Mouse (Mus musculus) gastrocnemius, postnatal 14 days (tissue): Measurements from ENCODE around the gene Gale. TPM values are rescaled to one million over a fixed set of nuclear protein-coding genes. Genes with fewer than 3 reads are reported as not detected.

Experiments
- DNase-seq: peaks from one replicate; pipeline ENCODE4 v3.0.0; 2021; ENCODE audit warnings: mixed read lengths
- intact Hi-C: fragments of 180-260 bp; cut with DNase I; formaldehyde crosslinking; loops from one replicate; pipeline ENCODE4 v1.15.1; 2025; ENCODE audit warnings: low total_unique reads
- long read RNA-seq, 2 experiments: library from polyadenylated mRNA; stranded (forward); transcript quantifications; one replicate each; pipeline ENCODE4 v2.0.0; 2021
- total RNA-seq, 2 experiments: library from RNA; stranded (reverse); gene quantifications; 2 replicates each; pipeline ENCODE4 v1.2.3; 2021

Gene Gale
- total RNA-seq, result 1 to 10 TPM; 1.2 to 2.1 TPM
- long read RNA-seq, experiment 1, partial matches to known transcripts, result 0 of 2 reads
- long read RNA-seq, experiment 1, other reads (novel, unspliced or antisense), result 1 of 2 reads
- long read RNA-seq, experiment 2, partial matches to known transcripts, result 1 of 2 reads
- long read RNA-seq, experiment 2, other reads (novel, unspliced or antisense), result 0 of 2 reads

- DNase-seq, result peak; percentile 97
- intact Hi-C loops, result no loop called here
These were observed at the start of gene Gale for GRCm38 (mm10) chr4:135963457-135964193. Gene Gale (plus strand): TSS chr4:135963727.

GRCm38 (mm10) chr4:135918635-135919279 is 44.8 kb upstream of the Gale start:
- no peak for DNase-seq
- intact Hi-C loops, result no loop called here

- intact Hi-C loops, result no loop called here
- no peak for DNase-seq
These were observed 44.3 kb upstream of the Gale start for GRCm38 (mm10) chr4:135919280-135919639.

DNA sequence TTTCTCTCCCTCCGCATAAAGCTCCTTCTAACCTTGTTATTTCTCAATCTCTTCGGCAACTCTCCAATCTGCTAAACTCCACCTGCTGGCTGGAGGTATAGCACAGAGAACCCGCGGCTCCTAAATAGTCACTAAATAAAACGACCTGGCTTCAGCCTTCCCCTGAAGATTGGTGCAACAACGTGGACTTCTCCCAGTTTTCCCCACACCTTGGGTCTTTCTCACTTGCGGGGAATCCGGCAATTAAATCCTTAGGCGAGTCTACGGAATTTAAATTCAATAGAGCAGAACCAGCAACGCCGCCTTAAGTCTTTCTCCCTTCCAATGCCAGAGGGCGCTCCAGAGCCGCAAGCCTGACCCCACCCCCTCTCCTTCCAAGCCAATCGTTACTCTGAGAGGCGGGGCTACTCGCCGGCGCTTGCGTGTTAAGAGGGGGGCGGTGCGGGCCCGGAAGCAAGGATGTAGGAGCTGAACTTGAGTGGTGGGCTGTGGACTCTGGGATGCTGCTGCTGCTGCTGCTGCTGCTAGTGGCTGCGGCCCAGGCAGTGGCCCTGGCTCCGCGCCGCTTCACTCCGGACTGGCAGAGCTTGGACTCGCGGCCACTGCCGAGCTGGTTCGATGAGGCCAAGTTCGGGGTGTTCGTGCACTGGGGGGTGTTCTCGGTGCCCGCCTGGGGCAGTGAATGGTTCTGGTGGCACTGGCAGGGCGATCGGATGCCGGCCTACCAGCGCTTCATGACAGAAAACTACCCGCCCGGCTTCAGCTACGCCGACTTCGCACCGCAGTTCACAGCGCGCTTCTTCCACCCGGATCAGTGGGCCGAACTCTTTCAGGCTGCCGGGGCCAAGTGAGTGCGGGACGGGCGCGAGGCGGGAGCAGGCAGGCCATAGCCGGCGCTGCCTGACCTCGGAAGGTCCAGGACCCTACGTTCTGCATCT is 43.0 kb upstream of the Gale start, which contains the start of gene Fuca1:
Gene Fuca1 (plus strand): TSS at position 432 of the 938 bp plus-strand sequence.
- intact Hi-C loops, result no loop called here
- DNase-seq, result peak; percentile 94

DNA sequence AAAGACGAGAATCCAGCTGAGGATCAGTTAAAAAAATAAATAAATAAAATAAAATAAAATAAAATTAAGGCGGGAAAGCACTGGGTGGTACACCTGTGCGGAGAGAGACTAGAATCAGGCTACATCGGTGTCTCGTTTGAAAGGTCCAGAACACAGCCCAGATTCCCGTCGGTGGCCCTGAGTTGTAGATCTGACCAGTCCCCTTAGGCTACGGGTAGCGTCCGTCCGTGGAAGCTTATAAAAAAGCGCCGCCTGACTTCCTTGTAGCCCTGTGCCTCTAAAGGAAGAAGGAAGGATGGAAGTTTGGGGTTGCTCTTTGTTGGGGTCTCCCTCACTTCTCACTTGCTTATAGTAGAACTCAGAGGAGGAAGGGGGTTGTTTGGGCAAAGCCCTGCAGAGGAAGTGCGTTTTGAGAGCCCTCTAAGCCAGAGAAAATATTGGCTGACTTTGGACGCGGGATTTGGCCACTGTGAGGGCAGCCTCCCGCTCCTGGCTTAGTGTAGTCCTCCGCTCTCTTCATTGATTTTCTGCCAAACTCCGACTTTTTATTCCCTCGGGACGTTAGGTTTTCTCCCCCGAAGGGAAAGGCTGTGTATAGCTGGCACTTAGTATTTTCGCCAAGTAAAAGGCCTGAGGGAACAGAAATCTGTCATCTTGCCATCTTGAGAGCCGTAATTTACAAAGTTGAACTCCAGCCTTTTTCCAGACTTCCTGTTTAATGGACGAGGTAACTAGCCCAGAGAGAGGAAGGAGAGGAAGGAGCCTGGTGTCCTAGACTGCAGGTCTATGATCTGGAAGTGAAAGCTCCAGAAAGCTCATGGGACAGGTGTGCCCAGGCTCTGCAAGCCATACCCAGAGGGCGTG is 42.0 kb upstream of the Gale start:
- no peak for DNase-seq
- intact Hi-C loops, result no loop called here

DNA sequence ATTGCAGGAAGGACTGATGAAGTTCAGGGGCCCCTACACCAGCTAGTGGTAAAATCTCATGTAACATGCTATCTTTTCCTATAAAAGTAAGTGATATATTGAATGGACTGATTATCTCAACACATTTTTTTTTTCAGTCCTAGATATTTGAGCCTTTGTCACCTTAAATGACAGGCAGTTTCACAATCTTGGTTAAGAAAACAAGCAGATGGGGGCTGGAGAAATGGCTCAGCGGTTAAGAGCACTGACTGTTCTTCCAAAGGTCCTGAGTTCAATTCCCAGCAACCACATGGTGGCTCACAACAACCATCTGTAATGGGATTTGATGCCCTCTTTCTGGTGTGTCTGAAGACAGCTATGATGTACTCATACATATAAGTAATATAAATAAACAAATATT is 41.3 kb upstream of the Gale start:
- no peak for DNase-seq
- intact Hi-C loops, result no loop called here

- intact Hi-C loops, result no loop called here
- no peak for DNase-seq
These were observed 39.1 kb upstream of the Gale start for GRCm38 (mm10) chr4:135924418-135924817.

DNA sequence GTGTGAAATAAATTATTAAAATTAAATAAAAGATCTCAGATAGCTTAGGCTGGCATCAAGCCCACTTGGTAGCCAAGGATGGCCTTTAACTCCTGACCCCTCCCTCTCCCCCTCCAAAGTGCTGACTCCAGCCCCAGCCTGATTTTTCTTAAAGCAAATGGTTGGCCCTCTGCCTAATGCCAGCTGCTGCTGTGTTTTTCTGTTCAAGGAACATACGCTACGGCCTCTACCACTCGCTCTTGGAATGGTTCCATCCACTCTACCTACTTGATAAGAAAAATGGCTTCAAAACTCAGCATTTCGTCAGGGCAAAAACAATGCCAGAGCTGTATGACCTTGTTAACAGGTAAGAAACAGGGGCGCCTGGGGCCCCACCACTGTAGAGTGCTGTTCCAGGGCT is 38.2 kb upstream of the Gale start:
- intact Hi-C loops, result no loop called here
- DNase-seq, result no peak

- intact Hi-C loops, result no loop called here
- DNase-seq, result no peak
These were observed 37.2 kb upstream of the Gale start for GRCm38 (mm10) chr4:135926195-135926808.

- intact Hi-C loops, result no loop called here
- no peak for DNase-seq
These were observed 36.7 kb upstream of the Gale start for GRCm38 (mm10) chr4:135926861-135927260.

DNA sequence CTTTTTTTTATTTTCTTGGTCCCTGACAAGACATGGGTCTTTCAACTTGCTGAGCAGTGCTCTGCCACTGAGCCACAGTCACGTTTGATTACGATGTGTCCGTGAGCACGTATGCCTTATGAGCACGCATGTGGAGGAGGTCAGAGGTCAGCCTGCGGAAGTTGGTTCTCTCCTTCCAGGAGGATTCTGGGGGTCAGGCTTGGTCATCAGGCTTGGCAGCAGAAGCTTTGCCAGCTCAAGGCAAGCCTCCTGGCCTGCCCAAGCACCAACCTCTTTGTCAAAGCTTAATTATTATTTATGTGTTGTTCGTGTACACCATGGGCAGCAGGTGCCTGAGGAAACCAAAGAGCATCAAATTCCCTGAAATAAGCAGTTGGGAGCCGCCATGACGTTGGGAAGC is 35.2 kb upstream of the Gale start:
- intact Hi-C loops, result no loop called here
- DNase-seq, result no peak

- intact Hi-C loops, result no loop called here
These were observed 34.1 kb upstream of the Gale start for GRCm38 (mm10) chr4:135929405-135929804.

DNA sequence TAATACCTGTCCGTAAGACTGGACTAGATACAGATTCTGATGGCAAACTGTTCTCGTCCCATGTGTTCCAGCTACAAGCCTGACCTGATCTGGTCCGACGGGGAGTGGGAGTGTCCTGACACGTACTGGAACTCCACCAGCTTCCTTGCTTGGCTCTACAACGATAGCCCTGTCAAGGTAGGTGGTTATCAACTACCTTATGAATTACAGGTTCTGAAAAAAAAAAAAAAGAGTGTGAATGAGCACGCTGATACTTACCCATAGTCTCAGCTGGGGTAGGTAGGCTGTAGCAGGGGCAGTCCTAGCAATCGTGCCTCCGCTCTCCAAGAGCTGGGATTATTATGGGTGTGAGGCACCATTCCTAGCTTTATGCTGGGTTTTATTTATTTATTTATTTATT is 33.7 kb upstream of the Gale start:
- intact Hi-C loops, result loop anchor here (5.0 kb wide), 1 partner anchor 38 kb away; no protein-coding TSS in a partner anchor
- no peak for DNase-seq

More at GRCm38 (mm10) chr4:135929405-135929804, 34.1 kb upstream of the Gale start:
- no peak for DNase-seq

- DNase-seq, result no peak
- intact Hi-C loops, result loop anchor here (5.0 kb wide), 1 partner anchor 38 kb away; no protein-coding TSS in a partner anchor
These were observed 33.3 kb upstream of the Gale start for GRCm38 (mm10) chr4:135930239-135930638.

DNA sequence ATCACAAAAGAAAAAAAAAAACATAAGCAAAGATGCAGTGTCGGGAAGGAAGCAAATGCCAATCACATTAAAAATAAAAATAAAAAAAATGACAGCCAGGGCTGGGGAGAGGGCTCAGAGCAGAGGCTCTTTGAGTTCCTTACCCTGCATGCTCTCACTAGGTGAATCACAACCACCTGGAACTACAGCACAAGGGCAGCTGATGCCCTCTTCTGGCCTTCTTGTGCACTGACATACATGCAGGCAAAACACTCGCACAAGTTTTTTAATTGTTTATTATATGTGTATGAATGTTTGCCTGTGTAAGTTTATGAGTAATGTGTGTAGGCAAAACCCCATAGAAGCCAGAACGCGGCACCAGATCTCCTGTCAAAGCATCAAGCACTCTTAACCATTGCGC is 31.7 kb upstream of the Gale start:
- intact Hi-C loops, result loop anchor here (5.0 kb wide), 1 partner anchor 40 kb away; no protein-coding TSS in a partner anchor
- DNase-seq, result no peak

GRCm38 (mm10) chr4:135934708-135935500 is 28.6 kb upstream of the Gale start:
- intact Hi-C loops, result loop anchor here (5.0 kb wide), 1 partner anchor 43 kb away; no protein-coding TSS in a partner anchor
- DNase-seq, result no peak

GRCm38 (mm10) chr4:135935502-135935901 is 28.0 kb upstream of the Gale start:
- peak; percentile 56 for DNase-seq
- intact Hi-C loops, result no loop called here
